Mouse (Mus musculus) lung, postnatal 10 days (tissue): ENCODE data around the gene Fbxl19.
"Not testable (repeated sequence)": the region's sequence is repeated elsewhere in the genome, so short reads cannot be mapped to it uniquely, and the experiment has no call there.

ENCODE experiments used
- DNase-seq: peaks from one replicate; pipeline ENCODE4 v3.0.0; 2021

Fbxl19 gene

GRCm38 (mm10) chr7:127732066-127732465, 12.3 kb upstream of the Fbxl19 start, which contains the start of gene Ctf2:
Ctf2 (minus strand) TSS chr7:127732166.
- not testable (repeated sequence) for DNase-seq

GRCm38 (mm10) chr7:127745251-127745651, 908 bp downstream of the Fbxl19 start:
- DNase-seq: peak; percentile 98

- peak; percentile 98 for DNase-seq
Observed at GRCm38 (mm10) chr7:127745652-127746493, 1.5 kb downstream of the Fbxl19 start.

GRCm38 (mm10) chr7:127746494-127747491, 2.5 kb downstream of the Fbxl19 start:
- peak; percentile 51 for DNase-seq

- no peak for DNase-seq
Observed at GRCm38 (mm10) chr7:127747559-127748234, 3.4 kb downstream of the Fbxl19 start.

GRCm38 (mm10) chr7:127748235-127748560, 3.9 kb downstream of the Fbxl19 start:
- DNase-seq: no peak

- DNase-seq: peak; percentile 45
Observed at GRCm38 (mm10) chr7:127750131-127751127, 6.1 kb downstream of the Fbxl19 start.

GRCm38 (mm10) chr7:127751619-127752018, 7.3 kb downstream of the Fbxl19 start:
- DNase-seq: no peak

GRCm38 (mm10) chr7:127752069-127752468, 7.7 kb downstream of the Fbxl19 start:
- no peak for DNase-seq

- no peak for DNase-seq
Observed at GRCm38 (mm10) chr7:127753158-127753557, 8.8 kb downstream of the Fbxl19 start.

GRCm38 (mm10) chr7:127753741-127754140, 9.4 kb downstream of the Fbxl19 start:
- DNase-seq: no peak

GRCm38 (mm10) chr7:127759716-127760115, 15.4 kb downstream of the Fbxl19 start:
- no peak for DNase-seq

- no peak for DNase-seq
Observed at GRCm38 (mm10) chr7:127760478-127760877, 16.1 kb downstream of the Fbxl19 start.

GRCm38 (mm10) chr7:127761026-127761425, 16.7 kb downstream of the Fbxl19 start:
- DNase-seq: peak; percentile 86

GRCm38 (mm10) chr7:127763642-127764041, 19.3 kb downstream of the Fbxl19 start:
- no peak for DNase-seq

- DNase-seq: no peak
Observed at GRCm38 (mm10) chr7:127765756-127766155, 21.4 kb downstream of the Fbxl19 start.

GRCm38 (mm10) chr7:127766851-127767609, 22.7 kb downstream of the Fbxl19 start:
- no peak for DNase-seq

- DNase-seq: no peak
Observed at GRCm38 (mm10) chr7:127767671-127768345, 23.5 kb downstream of the Fbxl19 start.

- DNase-seq: no peak
Observed at GRCm38 (mm10) chr7:127768346-127768996, 24.1 kb downstream of the Fbxl19 start.
